Mouse (Mus musculus) ES-E14 (cell line): ENCODE measurements at regions not wholly inside any gene's neighbourhood (a gene's known extent, or its start where the extent isn't known, plus 50 kb on each side); places are given as distances from the start of the nearest gene placed in this dataset.

ENCODE experiments used
- CHD2 ChIP-seq: IDR thresholded peaks from 2 replicates; pipeline ENCODE4 v1.6.1; 2014; ENCODE audit warnings: mild to moderate bottlenecking, low read depth, low read length, inconsistent platforms
- HCFC1 ChIP-seq: IDR thresholded peaks from 2 replicates; pipeline ENCODE4 v1.6.1; 2012; ENCODE audit warnings: low read length, inconsistent platforms, borderline replicate concordance; ENCODE audit not compliant: insufficient read depth
- ZC3H11A ChIP-seq: IDR thresholded peaks from 2 replicates; pipeline ENCODE4 v1.6.1; 2012; ENCODE audit warnings: low read depth, mild to moderate bottlenecking, inconsistent platforms, low read length, borderline replicate concordance

- no peak for TF ChIP-seq ZC3H11A
- no peak for TF ChIP-seq HCFC1
- TF ChIP-seq CHD2 = no peak
Measured at GRCm38 (mm10) chr15:85646639-85647277, 64.5 kb upstream of the Wnt7b start.
